Mouse (Mus musculus) bone marrow, adult 2 months (tissue): ENCODE data around the gene Gpr22. TPM values are rescaled to one million over a fixed set of nuclear protein-coding genes. Genes with fewer than 3 reads are reported as not detected.

Experiments used
- H3K27ac ChIP-seq: fragments of 200-500 bp; 2 replicates; pipeline ENCODE4 v1.5.1; 2012; ENCODE audit warnings: low read depth, mild to moderate bottlenecking, control low read depth, inconsistent platforms, low read length; ENCODE audit not compliant: control insufficient read depth, poor library complexity, insufficient read depth
- H3K4me1 ChIP-seq: fragments of 200-500 bp; 2 replicates; pipeline ENCODE4 v1.6.1; 2011; ENCODE audit warnings: low read length; ENCODE audit not compliant: control insufficient read depth, insufficient read depth
- H3K4me3 ChIP-seq: fragments of 200-500 bp; replicated peaks from 2 replicates; pipeline ENCODE3; 2011; ENCODE audit warnings: mild to moderate bottlenecking, low read depth, low read length, control low read depth; ENCODE audit not compliant: control insufficient read depth
- CTCF ChIP-seq: fragments of 200-500 bp; IDR thresholded peaks from 2 replicates; pipeline ENCODE4 v1.5.1; 2011; ENCODE audit warnings: low read length, control low read depth; ENCODE audit not compliant: control insufficient read depth, insufficient read depth
- POLR2A ChIP-seq: fragments of 200-500 bp; IDR thresholded peaks from 2 replicates; pipeline ENCODE4 v1.6.1; 2011; ENCODE audit warnings: low read depth, mild to moderate bottlenecking, control low read depth, low read length, borderline replicate concordance; ENCODE audit not compliant: control insufficient read depth
- WGBS: fragments of 180-500 bp; shearing (Covaris S2); methylation state at CpG from one replicate; pipeline ENCODE4 v1.1.7; 2018; 5-methylcytosine and 5-hydroxymethylcytosine counted together
- polyA plus RNA-seq: library from polyadenylated mRNA; stranded (reverse); fragments of >200 nt; gene quantifications from 2 replicates; pipeline ENCODE4 v1.2.4, GENCODE M21; 2011; ENCODE audit warnings: low replicate concordance; ENCODE audit not compliant: missing spikeins, insufficient read depth, insufficient read length

Gene Gpr22
- polyA plus RNA-seq, 1 experiment: not detected

DNA sequence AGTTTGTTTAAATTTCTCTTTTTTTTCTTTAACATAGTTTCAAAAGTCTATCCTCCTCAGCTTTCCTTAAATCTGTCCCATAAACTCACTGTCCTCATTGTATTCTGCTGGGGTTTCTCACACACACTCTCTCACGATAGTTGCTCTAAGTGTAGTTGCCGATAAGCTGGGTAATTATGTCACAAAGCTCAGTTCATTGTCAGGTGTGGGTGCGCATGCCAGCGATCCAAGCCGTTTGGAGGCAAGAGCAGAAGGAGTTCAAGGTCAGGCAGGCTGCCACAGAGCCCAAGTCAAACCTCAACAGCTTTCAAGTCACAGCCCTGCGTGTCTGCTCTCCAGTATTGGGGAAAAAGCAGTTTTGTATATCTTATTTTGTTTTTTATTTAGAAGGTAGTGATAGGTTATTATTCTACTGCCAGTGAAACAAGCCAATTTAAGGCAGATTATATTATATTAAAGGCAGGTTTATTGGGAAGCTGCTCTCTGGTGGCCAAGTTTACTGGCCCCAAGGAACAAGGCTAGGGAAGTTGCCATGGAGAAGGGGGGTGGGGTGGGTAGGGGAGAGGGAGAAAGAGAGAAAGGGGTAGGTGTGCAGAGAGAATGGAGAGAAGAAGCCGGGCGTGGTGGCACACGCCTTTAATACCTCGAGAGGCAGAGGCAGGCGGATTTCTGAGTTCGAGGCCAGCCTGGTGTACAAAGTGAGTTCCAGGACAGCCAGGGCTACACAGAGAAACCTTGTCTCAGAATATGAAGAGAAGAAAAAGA, 11.9 kb upstream of the Gpr22 start:
- no peak for TF ChIP-seq POLR2A
- TF ChIP-seq CTCF: no peak
- WGBS: 84% methylated on average over 12 of the region's 12 CpGs
- Histone ChIP-seq H3K4me3 (no peak overlapping the region), H3K27ac (no peak overlapping the region), H3K4me1 (no peaks in the 10 kb centered on the region)

DNA sequence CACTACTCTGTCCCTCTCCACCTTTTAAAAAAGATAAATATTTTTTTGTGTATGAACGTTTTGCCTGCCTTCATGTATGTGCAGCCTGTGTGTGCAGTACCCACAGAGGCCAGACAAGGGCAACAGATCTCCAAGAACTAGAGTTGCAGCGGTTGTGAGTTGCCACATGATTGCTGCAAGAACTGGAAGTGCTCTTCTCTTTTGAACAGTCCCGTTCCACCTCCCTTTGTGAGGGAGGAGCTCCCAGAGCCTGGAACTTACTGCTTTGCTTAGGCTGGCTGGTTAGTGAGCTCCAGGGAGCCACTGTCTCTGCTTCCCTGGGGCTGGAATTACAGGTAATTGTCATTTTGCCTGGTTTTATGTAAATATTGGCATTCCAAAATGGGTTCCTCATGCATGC, 10.8 kb upstream of the Gpr22 start:
- 81% methylated on average over 3 of the region's 3 CpGs for WGBS
- H3K4me3 ChIP-seq: no peak overlapping the region
- no peak overlapping the region for H3K27ac ChIP-seq
- H3K4me1 ChIP-seq: no peaks in the 10 kb centered on the region
- TF ChIP-seq CTCF (no peak), POLR2A (no peak)

- 89% methylated on average over 1 of the region's 1 CpGs for WGBS
- no peak overlapping the region for H3K27ac ChIP-seq
- H3K4me3 ChIP-seq: no peak overlapping the region
- TF ChIP-seq CTCF (peak; percentile 33; the same call in 1 of the 2 replicates), POLR2A (no peak)
- H3K4me1 ChIP-seq: no peaks in the 10 kb centered on the region
Observed at GRCm38 (mm10) chr12:31719586-31720275, 6.0 kb upstream of the Gpr22 start.

GRCm38 (mm10) chr12:31714070-31714469, 323 bp upstream of the Gpr22 start:
- no peak overlapping the region for H3K4me3 ChIP-seq
- no peak for TF ChIP-seq CTCF
- TF ChIP-seq POLR2A: no peak
- H3K27ac ChIP-seq: no peak overlapping the region
- WGBS: 85% methylated on average over 3 of the region's 3 CpGs
- no peaks in the 10 kb centered on the region for H3K4me1 ChIP-seq

- Histone ChIP-seq H3K27ac (no peak overlapping the region), H3K4me3 (no peak overlapping the region), H3K4me1 (no peaks in the 10 kb centered on the region)
- WGBS: 86% methylated on average over 4 of the region's 4 CpGs
- TF ChIP-seq POLR2A (no peak), CTCF (no peak)
Observed at GRCm38 (mm10) chr12:31712727-31713126, 1.0 kb downstream of the Gpr22 start.

DNA sequence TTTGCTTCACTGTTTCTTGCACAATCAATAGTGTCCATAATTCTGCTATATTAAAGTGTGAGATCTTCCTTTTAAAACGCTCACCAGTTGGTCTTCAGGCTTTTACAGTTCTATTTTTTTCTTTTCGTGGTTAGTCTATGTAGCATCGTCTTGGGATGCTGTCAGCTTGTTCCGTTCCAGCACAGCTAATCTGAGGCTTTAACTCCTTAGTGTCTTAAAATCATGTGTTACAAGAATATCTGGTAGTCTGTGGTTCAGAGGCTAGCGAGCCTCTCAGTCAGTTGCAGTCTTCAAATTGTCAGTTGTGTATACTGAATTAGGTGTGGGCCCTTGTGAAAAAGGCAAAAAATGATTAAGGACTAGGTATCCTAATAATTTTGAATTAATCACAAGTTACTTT, 1.5 kb downstream of the Gpr22 start:
- Histone ChIP-seq H3K27ac (no peak overlapping the region), H3K4me1 (no peaks in the 10 kb centered on the region), H3K4me3 (no peak overlapping the region)
- no peak for TF ChIP-seq CTCF
- 48% methylated on average over 5 of the region's 5 CpGs for whole genome bisulfite sequencing

DNA sequence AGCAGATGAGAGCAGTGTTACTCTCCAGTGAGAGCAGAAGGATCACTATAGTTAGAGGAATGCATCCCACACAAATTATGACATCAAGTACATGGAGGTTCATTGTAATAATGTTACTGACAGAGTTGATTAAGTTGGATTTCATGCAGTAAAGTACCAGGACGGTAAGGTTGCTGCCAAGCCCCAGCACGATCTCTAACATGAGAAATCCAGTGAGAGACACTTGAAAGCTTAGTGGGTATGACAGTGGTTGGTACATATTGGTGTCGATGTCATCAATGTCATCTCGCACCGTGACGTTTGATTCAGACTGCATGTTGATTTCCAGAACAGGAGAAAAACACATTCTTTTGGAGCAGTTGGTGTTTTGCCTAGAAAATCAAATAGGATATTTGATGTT, 4.1 kb downstream of the Gpr22 start:
- H3K4me1 ChIP-seq: no peaks in the 10 kb centered on the region
- 91% methylated on average over 6 of the region's 6 CpGs for WGBS
- no peak overlapping the region for H3K4me3 ChIP-seq
- H3K27ac ChIP-seq: no peak overlapping the region
- TF ChIP-seq POLR2A (no peak), CTCF (no peak)

- Histone ChIP-seq H3K27ac (no peak overlapping the region), H3K4me3 (no peak overlapping the region), H3K4me1 (no peaks in the 10 kb centered on the region)
- 90% methylated on average over 1 of the region's 1 CpGs for WGBS
- TF ChIP-seq CTCF (no peak), POLR2A (no peak)
Observed at GRCm38 (mm10) chr12:31707531-31707930, 6.2 kb downstream of the Gpr22 start.
